Mouse (Mus musculus): ENCODE results near the gene Papln.

Gene Papln

DNA sequence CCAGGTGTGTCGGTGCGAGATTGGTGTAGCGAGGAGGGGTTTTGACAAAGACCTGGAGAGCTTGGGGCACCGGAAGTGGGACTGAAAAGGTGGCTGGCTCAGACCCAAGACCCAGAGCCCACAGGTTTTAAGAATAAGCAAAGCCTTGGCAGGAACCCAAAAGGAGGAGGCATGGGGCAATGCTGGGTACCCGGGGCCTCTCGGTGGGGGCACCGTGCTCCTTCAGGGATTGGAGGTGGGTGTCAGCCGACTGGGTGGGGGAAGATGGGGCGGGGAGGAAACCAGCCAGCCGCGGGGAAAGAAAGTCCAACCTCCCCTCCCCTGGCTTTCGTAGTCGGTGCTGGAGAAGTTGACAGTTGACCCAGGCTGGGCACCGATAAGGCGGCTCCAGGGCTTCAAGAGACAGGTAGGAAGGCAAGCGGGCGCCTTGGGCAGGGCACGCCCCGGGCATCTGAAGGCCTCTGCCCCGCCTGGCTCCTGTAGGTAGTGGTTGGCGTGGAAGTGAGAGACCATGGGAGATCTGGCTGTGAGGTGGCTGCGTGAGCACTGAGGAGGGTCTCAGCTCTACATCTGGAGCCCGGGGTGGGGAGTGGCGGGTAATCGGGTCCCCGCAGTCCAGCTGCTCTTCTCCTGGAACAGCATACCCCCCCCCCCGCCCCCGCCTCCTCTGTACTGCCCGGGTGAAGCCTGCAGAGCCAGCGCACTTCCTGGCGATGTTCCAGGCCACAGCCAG, at the start of gene Papln:
TSS of gene Papln (plus strand) at position 324 of the 733 bp plus-strand sequence.
- no peak for DNase-seq

DNA sequence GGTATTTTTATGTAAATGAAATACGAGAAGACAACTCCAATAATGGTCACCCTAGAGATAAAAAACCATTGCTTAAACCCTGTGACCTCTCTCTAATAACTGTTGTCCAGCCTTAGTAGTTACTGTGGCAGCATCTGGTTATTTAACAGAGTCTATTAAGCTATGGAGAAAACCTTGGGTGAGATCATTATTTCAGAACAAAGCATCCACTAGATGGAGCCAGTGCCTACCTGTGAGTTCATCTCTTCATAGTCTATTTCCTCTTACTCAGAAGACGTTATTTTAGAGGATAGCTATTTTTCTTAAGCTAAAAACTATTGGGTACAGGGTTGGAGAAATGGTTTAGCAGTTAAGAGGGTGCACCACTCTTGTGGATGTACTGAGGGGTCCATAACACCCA, 49.7 kb upstream of the Papln start:
- peak; percentile 35 for DNase-seq

DNA sequence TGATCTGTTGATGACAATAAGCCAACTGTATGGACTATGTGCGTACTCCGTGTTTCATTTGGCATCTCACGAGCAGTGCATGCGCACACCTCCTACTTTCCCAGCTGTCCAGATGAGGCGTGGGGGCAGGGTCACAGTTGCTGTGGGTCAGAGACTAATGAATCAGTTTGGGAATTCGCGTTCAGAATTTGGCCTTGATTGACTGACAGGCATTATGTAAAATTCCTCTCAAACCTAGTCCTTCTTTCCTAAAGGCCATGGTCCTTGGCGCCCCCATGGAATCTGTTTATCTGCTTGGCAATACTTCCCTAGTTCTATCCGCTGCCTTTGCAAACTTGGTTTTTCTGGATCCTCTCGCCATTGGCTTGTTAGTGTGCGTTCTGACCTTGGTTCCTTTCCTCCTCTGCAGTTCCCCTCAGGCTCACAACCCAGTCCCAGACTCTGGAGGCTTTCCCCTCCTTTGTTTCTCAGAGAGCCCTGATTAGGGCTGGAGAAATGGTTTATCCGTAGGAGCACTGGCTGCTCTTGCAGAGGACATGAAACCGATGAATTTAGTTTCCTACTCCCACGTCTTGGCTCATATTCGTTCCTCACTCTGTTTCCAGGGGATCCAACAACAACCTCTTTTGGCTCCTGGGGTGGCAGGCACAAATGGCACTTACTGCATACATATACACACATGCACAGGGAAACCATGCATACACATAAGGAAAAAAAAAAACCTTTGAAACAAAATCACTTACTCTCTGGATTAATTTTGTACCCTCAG, 46.8 kb upstream of the Papln start:
- no peak for DNase-seq

DNA sequence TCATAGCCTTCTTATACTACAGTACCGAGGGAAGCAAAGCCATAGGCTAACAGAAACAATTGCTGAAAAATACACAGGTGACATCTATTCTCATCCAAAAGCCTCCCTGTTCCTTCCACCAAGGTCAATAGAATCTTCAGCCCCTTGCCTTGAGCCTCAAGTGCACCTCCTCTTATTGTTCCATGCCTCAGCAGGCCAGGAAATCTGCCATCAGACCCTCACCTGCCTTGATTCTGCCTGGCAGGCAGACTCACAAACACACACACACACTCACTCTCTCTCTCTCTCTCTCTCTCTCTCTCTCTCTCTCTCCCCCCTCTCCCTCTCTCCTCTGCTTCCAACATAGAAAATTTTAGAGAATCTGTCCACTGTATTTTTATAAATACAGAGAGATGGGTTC, 44.0 kb upstream of the Papln start:
- DNase-seq = no peak

DNA sequence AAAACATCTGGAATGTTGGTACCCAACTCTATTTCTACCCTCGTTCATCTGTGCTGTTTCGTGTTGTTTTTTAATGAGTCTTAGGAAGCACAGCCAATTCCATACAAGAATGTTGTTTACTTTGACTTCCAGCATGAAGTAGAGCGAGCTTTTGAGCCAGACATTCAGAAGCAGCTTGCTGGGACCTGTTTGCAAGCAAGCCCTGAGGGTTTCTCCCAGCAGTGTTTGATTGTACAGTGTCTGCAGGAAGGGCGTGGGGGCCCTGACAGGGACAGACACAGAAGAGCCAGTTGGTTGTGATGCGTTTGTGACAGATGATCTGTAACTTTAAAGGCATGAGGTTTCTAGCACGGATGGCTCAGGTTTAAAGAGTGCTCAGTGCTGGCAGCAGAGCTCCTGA, 42.2 kb upstream of the Papln start:
- no peak for DNase-seq

DNA sequence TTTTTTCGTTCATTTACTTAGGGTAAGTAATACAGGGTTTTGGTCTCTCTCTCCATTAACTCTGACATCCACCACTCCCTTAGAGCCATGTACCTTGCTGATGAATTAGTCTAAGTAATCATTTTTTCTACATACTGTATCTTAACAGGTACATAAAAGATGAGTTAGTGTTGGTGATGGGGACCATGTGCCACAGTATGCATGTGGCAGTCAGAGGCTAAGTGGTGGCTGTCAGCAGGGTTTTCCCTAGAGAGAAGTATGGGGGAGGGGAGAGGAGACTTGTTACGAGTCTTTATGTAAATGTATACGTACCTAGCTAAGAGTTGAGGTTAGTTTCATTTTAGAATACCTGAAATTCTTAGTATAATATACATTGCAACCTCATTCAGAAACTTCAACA, 40.4 kb upstream of the Papln start:
- no peak for DNase-seq

- no peak for DNase-seq
These were observed 36.7 kb upstream of the Papln start for GRCm38 (mm10) chr12:83726510-83727308.

DNA sequence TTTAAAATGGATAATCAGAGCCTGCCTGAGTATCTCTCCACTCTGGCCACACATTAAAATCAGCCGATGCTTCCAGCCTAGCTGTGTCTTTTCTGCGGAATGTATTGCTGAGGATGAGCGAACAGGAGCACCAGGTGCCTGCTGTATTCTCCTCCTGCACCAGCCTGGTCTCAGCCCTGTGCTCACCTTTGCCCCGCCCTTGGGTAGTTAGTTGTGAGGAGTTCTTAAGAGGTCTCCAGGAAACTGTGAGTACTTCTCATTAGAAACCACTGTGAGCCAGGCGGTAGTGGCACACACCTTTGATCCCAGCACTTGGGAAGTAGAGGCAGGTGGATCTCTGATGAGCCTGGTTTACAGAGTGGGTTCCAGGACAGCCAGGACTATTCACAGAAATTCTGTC, 31.2 kb upstream of the Papln start:
- no peak for DNase-seq

- no peak for DNase-seq
These were observed 29.4 kb upstream of the Papln start for GRCm38 (mm10) chr12:83734047-83734446.

DNA sequence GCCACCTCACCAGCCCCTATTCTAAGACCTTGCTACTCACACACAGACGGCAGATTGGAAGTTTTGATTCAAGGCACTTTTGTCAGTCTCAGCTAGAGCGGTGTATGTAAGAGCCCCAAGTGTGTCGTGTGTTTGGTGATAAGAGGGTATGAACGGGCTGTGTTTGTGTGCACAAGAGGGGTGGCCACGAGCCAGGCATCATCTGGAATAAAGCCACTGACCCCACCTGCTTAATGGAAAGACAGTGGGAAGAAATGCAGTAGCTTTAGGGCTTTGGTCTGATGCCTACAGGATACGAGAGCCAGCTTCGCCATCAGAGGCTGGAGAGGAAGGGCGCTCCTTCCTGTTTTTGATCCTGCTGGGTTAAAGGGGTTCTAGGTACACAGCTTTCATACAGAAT, 27.2 kb upstream of the Papln start:
- DNase-seq = no peak

DNA sequence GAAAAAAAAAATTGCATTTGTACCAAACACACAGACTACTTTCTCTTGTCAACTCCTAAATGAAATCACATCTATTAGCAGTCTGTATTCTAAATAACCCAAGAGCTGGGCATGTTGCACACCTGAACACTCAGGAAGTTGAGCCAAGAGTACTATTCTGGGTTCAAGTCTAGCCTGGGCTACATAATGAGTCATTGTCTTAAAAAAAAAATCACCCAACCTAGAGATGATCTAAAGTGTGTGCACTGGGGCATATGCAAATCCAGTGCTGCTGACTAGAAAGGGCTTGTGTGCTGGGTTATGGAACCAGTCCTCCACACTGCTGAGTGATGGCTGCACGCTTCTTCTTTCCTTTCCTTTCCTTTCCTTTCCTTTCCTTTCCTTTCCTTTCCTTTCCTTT, 24.8 kb upstream of the Papln start:
- no peak for DNase-seq

GRCm38 (mm10) chr12:83741722-83742121, 21.7 kb upstream of the Papln start:
- DNase-seq = no peak

DNA sequence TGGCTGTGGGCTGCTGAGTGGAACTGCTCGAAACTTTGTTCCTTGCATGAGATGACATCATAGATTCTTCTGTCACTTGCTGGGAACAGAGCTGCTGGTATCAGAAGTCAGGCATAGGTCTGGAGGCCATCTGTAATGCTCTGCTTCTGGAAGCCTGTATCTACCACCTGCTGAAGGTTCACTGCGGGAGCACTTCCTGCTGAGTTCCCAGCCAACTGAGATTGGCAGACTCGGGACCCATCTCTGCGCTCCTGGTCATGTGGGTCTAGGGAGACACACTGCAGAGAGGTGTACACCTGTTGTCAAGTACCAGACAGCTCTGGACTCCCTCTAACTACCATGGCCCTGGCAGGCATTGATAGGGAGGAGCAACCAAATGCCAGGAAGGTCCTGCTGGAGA, 20.6 kb upstream of the Papln start:
- DNase-seq = peak; percentile 38

DNA sequence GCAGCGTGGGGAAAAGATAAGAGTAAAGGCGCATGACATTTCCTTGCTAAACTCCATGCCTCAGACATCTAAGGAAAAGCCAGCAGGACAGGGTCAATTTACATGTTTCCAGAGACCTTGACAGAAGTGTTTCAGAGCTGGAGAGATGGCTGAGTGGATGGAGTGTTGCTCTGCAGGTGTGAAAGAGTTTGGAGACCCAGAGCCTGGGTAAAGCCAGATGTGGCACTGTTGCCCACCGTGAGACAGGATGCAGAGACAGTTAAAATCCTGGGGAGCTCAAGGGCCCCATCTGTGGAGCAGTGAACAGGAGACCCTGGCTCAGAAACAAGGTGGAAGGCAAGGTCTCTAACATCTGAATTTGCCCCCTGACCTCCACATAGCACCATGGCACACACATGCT, 19.7 kb upstream of the Papln start:
- DNase-seq = no peak

DNA sequence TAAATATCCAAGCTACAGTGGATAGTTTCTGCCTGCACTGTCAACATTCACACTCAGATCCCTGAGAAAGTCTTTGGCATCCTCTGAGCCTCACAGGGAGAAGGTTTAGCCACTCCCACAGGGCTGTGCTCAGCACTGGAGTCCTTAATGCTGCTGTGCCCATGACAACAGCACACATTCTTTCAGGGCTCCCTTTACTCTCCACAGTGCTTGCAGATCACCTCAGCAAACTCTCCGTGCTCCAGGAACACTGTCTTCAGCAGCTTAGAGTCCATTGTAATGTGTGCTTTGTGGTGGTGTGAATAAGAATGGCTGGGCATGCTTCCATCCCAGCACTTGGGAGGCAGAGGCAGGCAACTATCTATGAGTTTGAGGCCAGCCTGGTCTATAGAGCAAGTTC, 14.2 kb upstream of the Papln start:
- DNase-seq = no peak

- DNase-seq = no peak
These were observed 10.9 kb upstream of the Papln start for GRCm38 (mm10) chr12:83752495-83752894.

DNA sequence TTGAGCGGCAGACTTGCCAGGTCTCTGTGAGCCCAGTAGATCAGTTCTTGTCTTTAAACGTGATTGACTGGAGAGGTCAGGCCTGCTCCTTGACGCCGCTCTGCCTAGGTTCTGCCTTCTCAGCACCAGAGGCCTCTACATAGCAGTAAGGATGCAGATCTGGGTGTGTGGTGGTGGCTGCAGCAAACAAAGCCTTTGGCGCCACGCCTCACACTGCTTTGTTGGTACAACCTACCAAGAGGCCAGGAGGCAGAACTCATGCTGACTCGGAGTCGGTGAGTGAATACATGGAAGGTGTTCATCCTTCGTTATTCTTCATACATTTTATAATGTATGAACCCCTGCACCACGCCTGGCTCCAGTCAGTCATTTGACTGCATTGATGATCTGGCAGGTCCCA, 4.7 kb upstream of the Papln start:
- DNase-seq = no peak

DNA sequence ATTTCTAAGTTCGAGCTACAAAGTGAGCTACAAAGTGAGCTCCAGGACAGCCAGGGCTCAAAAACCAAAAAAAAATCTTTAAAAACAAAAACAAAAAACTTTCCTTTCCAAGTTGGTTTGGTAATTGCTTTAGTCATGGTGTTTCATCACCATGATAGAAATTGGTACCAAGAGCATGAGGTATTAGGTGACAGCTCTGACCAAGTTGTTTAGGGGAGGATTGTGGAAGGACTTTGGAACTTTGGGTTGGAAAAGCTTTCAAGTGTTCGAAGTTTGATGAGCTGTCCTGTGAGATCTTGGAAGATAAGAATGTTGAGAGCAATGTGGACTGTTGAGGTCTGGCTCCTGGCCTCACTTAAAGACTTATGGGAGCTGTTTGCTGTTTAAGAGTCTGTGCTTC, 3.2 kb upstream of the Papln start:
- no peak for DNase-seq

DNA sequence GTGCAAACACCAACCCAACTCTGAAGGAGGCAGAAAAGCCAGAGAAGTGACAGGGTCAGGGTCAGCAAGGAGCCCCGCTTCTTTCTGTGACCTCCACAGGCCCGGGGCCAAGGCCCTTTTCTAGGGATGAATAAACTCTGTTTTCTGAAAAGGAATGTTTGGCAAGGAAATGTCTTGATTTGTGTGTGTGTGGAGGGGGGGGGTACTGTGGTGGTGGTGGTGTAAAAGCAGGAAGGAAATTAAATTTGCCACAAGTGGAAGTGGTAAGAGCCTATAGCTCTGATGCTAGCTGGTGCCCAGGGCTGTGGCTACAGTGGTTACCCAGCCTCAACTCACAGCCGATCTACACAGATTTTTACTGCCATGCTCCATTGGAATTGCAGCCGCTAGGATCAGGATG, 728 bp upstream of the Papln start:
- DNase-seq = no peak

DNA sequence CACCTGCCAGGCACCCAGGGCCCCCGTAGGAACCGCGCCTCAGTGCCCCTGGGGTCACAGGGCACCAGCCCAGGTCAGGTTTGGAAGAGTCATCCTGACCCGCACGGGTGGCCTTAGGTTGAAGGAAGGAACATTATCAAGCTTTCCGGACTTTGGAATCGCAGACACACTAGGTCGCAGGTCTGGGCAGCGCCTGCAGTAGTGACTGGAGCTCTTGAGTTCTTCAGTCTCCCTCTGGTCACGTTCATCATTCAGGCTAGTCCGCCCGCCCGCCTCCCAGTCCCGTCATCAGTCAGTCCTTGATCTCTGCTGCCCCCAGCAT, 571 bp downstream of the Papln start:
- no peak for DNase-seq

DNA sequence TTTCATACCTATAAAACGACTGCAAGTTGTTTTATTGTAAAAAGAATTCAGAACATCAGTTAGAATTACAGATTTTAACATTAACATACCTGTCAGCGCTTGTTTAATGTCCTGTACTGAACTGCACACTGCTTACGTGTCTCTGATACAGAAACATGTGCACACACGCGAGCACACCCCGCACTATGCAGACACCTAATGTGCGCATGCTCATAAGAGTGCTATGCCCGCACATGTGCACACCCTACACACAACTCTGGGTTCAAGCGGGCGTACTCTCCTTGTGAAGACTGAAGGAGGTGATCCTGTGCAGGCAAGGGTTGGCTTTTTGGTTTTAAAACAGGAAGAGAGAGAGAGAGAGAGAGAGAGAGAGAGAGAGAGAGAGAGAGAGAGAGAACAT, 1.1 kb downstream of the Papln start:
- no peak for DNase-seq

DNA sequence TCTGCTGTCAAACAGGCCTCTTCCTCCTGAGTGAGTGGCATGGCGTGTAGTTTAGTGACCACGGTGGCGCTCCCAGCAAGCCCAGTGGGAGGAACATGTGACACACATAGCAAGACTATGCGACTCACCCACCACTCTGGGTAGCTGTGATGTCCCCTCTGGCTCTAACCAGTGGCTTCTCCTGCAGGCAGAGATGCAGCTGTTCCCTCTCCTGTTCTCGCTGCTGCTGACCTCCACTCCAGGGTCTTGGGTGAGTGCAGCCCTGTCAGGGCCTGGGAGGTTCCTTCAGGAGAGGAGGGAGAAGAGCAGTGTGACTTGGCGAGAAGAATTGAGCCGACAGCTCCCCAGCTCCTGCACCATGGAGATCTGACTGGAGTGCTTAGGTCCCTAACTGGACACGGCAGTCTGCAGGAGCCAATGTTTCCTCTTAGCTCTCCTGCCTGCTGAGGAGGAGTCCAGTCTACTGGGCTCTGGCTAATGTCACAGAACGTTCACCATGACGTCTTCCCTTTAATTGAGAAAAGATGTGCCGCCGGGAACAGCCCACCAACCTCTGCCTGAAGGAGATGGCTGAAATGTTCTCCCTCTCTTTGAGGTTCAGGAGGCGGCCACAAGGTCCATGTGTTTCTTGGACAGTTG, 2.6 kb downstream of the Papln start:
- no peak for DNase-seq

DNA sequence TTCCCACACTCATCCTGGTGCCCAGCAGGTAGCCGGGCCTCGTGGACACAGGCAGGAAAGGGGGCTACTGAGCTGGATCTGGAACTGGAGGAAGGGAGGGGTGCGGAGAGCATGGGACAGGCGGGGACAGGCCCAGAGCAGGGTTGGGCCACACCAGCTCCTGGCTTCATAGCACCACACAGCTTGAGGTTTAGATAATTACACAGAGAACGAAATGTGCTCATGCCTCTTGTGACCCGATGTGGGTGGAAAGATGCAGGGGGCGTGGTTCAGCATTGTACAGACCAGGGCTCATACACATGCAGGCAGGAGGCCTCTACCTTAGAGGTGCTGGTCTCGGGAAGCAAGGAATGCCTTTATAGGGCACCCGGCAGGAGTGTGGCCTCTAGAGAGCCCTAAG, 4.4 kb downstream of the Papln start:
- DNase-seq = no peak

All from cerebellum, adult 9-11 months (tissue).